Mouse (Mus musculus) neural tube, embryonic 10.5 days (tissue): Measurements from ENCODE around the gene Cldn16.
"Not testable (repeated sequence)": the region's sequence is repeated elsewhere in the genome, so short reads cannot be mapped to it uniquely, and the experiment has no call there.

Source experiments
- DNase-seq: peaks from one replicate; pipeline ENCODE4 v3.0.0-alpha.2; 2017; ENCODE audit warnings: low spot score; ENCODE audit errors: extremely low spot score

Cldn16 gene

DNA sequence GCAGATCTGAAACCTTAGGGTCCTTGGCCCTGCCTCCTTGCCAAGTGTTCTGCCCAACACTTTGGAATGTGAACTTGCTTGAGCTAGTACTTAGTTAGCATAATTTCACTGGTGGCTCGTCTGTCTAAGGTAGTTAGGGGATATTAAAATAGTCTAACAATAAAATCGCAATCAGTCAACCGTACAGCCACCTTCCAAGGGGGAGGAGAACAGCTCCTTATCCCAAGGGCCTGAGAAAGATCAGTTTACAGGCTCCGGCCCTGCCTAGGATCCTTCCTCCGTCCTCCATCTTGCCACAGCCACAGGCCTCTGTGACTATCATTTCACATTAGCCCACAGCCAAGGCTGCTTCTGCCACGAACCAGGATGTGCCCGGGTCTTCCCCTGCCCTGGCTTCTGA lies at the start of gene Cldn16:
Gene Cldn16, plus strand, starts transcription at position 301 of the 400 bp plus-strand sequence.
- DNase-seq = no peak

DNA sequence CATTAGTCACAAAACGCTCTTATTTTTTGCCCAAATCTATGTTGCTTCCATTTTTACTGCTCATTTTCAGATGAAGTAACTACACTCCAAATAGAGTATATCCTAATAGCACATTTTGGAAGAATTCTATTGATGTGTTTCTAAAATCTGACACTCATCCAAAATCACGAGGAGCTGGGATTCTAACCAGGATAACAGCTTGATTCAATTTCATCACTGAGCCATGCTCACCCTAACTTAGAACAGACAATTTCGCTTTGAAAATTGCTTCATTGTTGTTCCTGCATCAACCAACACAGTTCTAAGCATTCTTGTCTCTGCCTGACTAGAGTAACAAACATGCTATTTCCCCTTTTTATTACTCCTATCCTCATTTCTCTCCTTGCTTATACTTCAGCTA lies 44.3 kb upstream of the Cldn16 start:
- DNase-seq = no peak

DNA sequence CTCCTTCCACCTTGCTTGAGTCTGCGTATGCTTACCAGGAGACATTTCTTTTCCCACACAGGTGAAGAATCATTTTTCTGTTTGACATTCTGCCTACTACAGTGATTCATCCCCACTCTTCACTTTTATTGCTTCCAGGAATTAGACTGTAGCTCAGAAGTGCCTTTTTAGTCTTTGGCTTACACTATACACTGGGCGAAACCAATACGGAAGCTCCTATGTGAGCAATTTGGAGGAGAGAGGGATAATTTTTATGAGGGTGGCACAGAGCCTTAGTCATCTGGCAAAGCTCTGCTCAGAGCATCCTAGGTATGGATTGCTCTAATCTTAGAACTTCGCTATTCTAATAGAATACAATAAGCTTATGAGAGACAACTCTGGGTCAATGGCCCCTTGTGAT lies 40.9 kb upstream of the Cldn16 start:
- DNase-seq = no peak

DNA sequence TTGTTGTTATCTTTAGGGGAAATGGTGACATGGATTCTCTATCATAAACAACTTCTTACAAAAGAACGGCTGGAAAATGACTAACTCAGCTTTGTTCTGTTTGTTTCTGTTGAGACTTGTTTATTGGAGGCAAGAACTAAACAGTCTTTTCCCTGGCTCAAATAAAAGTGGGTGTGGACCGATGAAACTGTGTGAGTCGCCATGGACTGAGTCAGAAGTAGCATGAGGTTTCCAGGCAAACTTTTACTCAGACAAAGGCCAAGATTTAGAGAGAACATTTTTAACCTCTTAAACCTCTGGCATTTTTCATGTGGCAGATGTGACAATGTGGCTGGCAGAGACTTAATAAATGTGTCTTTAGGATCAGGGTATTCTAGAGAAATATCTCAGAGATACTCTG lies 32.7 kb upstream of the Cldn16 start:
- no peak for DNase-seq

DNA sequence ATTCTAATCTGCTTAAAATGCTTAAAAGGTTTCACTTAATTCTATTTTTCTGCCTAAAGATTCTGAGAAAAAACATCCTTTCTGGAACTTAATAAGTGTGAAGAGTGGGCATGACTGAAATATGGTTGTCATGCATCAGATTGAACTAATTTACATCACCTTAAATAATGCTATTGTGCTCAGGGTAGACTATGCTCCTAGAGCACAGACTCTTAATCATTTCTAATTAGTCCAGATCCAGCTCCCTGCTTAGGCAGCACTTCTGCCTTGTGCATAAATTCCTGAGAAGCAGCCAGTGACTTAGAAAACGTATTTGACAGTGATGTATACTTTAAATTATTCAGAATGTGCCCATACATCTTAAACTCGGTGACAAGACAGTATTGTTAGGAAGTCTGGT lies 29.4 kb upstream of the Cldn16 start:
- DNase-seq = no peak

DNA sequence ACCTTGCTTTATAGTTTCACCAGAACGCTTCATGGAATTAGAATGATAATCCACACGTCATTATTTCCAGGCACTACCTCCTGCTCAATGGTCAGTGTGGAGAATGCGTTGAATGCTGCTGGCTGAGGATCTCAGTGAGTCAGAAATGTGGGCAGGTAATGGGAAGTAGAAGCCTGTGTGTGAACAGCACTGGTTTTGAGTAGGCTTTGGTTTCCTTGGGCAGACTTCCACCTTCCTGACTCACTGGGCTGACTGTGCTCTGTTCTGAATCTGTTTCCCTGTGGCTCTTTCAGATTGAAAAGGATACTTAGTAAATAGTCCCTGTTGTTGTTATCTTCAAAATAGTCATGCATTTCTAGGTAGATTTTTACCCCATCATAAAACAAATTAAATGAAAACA lies 22.9 kb upstream of the Cldn16 start:
- no peak for DNase-seq

DNA sequence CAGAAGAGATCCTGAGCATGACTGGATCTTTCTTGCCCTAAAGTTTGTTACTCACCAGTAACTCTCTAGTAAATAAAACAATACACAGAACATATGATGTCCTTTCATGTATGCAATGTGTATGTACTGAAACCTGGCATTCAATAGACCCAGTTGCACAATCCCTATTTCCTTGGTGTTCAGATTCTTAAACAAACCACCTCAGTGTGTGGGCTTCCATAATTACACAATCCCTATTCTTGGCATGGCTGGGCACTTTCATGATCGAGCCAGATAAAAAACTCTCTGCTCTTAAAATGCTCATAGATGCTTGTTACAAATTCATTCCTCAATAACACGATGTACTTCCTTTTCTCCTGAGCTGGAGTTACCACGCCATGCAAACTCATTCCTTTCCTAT lies 21.8 kb upstream of the Cldn16 start:
- DNase-seq = no peak

DNA sequence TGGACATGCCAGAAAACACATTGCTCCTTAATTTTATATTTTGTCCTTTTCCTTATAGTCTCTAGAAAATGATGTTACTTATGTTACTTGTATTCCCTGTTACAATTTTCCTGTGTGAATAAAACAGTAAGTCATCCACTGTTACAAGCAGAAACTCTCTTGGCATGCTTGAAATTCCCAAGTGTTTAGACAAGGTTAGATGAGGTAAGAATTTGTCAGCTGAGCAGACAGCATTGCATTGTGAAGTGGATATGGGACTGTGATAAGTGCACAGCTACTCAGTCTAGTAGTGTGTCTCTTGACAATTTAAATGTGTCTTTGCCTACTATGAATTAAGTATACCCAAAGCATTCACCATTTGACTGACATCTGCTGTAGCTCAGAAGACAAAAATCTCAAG lies 18.1 kb upstream of the Cldn16 start:
- no peak for DNase-seq

DNA sequence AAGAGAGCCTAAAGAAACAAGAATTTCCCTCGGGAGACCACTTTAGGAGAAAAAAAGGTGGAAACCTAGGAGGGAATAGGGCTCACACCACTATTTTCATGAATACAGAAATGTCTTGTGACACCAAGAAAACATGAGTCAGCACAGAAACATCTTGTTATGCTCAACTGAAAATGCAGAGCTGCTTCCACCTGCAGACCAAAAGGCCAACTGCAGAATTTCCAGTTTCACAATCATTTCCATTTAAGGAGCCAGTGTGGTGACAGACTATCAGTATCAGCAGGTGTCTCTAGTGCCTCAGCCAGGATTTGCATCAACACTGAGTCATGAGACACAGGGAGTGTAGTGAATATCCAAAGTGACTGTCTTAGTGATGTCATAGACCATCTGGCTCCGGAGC lies 15.3 kb upstream of the Cldn16 start:
- no peak for DNase-seq

DNA sequence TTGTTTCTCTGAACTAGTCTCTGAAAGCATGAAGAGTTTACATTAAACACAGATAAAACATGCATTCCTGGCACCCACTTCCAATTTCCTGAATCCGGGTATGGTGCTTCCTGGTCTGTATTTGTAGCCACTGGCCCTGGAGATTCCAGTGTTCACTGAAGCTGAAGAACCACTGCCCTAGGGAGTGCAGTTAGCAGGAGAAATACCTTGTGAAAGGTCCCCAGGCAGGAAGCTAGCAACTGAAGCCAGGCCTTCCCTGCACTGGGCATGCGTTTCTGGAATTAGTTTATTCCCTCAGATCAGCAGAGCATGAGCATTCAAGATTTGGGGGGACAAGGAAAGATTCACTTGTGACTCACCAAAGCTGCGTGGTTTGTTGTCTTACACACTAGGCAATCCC lies 8.8 kb upstream of the Cldn16 start:
- DNase-seq = no peak

DNA sequence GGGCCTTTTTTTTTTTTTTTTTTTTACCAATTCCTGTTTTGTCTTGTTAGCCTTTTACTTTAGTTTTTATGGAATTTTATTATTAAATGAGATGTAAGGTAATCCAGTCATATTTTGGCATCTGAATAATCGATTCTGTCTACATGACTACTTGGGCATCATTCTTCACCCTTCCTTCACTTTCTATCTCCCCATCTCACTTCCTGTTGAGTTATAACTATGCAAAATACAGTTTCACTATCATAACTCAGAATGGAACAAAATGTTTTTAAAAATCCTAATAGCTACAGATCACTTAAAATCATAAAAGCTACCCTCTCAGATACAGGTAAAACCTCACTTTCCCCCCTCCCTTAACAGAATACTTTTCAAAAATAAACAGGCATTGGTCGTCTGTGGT lies 6.8 kb upstream of the Cldn16 start:
- DNase-seq = no peak

DNA sequence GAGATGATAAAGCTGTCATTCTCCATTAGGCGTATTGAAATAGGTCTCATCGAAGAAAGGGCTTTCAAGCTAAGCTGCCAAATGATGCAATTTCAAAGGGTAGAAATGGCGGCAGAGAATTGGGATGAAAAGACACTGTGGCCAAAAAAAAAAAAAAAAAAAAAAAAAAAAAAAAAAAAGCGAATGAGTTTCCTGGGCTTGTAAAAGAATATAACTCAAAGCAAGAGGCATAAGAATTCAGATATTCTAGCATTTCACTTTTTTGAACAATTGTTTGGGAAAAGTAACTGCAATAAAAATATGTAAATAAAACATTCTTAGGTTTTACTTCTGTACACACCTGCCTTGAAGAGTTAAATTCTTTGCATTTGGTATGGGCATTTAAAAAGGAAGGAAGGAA lies 3.6 kb downstream of the Cldn16 start:
- no peak for DNase-seq

DNA sequence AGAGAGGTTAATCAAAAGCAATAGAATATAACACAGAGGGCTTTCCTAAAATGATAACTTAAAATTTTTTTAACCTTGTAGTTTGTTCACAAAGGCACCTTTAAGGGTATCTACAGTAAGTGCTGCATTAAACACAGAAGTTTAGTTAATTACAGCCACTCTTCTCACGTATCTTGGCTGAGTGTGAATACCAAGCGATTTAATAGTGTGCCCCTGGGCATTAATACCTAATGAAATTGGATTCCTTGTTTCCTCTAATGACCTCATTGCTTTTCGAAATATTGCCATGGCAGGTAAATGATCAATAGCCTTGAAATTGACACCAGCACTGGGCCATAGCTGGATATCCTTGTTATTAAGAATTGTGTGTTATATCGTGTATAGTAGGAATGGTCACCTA lies 8.3 kb downstream of the Cldn16 start:
- no peak for DNase-seq

DNA sequence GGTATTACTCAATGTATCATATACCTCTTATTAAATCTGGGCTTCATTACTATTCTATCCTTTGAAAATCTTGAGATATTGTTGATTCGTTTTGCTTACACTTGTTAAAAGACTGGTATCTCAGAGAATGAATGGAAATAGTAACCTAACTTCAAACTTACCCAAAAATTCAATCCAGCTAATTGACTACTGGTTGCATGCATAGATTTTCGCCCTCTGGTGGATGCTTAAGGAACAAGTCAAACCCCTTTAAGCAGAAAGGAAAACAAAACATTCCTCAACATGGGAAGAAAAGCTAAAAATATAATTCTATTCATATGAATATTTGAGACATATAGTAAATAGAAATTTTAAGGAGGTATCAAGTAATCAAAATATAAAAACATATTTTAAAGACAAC lies 32.8 kb downstream of the Cldn16 start:
- no peak for DNase-seq

DNA sequence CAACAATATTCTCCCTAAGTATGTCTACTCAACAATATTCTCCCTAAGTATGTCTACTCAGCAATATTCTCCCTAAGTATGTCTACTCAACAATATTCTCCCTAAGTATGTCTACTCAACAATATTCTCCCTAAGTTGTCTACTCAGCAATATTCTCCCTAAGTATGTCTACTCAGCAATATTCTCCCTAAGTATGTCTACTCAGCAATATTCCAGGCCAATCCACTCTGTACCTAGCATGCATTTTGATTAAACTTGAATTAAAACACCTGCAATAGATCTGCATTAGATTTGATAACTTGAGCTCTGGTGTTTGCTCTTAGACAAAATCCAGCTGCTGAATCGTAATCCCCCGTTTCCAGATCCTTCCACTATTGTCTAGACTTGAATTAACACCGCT lies 36.8 kb downstream of the Cldn16 start:
- not testable (repeated sequence) for DNase-seq

DNA sequence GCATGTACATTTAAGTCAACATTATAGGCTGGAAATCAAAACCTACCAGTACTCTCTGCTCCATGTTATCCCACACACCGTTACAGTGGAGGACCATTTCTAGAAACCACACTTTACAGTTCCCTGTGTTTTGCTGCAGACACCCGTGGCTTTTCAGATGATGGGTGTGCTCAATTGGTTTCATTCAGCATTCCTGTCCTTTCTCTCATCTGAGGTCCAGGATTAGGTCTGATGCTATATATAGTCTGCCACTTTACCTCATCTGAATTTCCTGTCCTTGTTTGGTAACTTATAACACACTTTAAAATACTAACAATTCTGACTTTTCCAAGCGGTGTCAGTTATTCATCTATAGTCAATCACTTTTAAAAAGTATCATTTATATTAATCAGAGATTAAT lies 37.8 kb downstream of the Cldn16 start:
- DNase-seq = no peak

DNA sequence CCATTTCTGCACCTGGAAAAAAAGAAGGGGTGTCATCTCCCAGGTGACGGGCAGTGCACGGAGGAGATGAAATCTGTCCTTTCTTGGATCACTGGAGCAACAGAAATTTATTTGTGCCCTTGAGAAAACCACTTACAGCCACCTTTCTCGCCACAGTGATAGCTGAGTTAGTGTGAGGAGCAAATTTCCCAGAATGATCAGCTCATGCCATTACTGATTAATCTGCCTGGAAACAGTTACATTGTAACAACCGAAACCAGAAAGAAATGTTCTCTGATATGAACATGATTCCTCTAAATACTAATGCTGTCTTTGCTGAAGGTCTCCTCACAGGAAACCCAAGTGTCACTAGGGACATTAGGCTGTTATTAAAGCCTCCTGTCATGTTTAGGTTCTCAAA lies 42.0 kb downstream of the Cldn16 start:
- DNase-seq = no peak

DNA sequence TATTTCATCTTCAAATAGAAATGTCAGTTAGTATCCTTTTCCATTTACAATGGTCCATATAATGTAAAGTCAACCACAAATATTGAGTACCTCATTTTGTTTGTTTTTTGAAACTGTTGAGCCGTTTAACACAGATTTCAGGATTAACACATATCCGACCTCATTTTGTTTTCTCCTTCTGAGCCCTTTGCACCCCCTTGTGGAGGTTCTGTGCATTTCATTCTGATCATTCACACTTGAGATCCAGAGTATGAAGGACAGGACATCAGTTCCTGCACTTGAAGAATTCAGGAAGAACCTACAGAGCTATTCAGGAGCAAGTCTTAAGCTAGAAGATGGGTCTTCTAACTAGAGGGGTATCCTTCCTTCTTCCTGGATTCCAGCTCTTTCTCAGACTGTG lies 56.7 kb downstream of the Cldn16 start:
- peak; percentile 18 for DNase-seq

DNA sequence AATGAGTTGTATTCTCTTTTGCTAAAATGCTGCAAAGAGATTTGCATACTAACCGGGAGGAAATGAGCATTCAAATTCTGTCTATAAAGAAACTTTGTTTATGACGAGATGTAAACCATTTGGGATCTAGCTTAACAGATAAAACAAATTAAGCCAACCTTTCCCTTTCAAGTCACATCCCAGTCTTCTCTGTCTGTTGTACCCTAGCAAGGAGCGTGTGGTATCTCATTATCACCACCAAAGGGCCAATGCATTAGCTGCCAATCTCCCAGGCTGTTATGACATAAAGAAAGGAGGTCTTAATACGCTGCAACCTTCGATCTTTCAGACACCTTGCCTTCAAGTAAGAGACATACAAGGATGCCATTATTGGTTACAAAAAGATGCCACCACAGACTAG lies 62.9 kb downstream of the Cldn16 start:
- no peak for DNase-seq

DNA sequence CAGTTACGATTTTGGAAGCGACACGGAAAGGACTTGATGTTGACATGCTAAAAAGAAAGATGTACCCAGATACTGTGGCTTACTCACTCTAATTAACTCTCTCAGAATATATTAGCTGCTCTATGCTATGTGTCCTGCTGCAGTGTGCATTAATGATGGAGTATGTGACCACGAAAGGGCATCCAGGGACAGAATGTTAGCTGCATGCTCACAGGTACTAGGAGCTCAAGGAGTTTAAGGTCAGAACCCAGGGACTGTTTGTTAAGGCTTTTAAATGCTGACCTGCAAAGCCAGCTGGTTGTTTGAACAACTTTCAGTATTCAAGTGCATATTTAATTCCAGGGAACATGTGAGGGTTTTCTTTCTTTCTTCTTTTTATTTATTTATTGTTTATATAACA lies 63.7 kb downstream of the Cldn16 start, which contains the start of gene Tmem207:
Gene Tmem207, minus strand, starts transcription at position 101 of the 400 bp plus-strand sequence.
- no peak for DNase-seq

DNA sequence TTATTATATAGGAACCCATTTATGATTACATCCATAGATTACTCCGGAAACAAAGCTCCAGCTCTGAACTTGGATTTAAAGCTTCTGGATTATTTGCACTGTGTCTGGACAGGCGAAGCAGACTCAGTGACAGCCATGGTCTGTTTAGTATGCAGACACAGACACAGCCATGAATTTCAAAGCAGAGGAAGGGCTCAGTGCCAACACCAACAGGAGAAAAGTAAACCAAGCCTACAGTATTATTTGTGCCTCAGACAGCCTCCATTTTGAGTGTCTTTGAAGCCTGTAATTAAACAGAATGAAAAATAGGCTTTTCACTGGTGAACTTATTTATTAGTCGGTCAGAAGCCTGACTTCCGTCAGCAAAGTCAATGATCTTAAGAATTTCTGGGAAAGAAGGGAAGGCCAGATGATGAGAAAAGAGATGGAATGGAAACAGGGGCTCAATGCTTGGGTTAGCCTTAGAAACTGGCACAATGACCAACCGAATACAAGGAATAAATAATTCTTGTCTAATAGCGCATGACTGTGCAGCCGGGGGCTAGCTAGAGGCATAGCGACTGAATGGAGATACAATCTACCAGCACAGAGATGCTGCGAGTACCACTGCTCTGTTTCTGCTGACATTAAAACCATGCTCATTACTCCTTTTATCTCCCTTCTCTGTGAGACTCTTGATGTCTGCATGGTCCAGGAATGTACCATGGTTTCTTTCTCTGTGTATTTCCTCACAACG lies 65.2 kb downstream of the Cldn16 start:
- no peak for DNase-seq

DNA sequence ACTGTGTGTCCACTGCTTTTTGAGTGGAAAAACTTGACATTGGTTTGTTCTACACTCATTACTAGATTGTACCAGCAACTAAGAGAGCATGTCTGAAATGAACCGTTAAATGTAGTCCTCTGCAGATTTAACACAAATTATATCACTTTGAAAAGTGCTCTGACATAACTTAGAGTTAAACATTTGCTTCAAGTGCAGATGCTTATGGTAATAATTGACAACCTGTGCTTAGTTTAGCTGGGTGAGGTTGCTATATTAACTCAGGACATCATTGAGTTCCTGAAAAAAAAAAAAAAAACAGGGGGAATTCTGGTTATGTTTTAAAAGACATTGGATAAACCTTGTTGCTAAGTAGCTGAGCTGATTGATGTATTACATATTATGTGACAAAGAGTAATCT lies 67.5 kb downstream of the Cldn16 start:
- DNase-seq = no peak

DNA sequence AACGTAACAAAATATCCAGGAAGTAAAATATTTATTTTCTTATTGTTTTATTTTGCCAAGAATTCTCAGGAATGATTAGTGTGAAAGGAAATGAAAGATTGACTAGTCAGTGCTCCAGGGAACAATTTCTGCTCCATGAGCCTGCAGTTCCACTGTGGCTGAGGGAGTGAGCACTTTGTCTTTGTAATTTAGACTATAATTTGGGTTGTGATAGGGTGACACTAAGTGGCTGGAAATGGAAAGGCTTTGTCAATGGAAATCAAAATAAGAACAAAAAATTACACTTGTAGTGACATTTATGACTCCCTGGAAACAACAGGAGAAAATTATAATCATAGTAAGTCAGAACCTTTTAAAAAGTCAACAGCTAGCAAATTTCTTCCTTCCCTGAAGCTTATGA lies 69.4 kb downstream of the Cldn16 start:
- DNase-seq = no peak
